Mouse (Mus musculus): ENCODE measurements around the gene Mpp1. TPM values are rescaled to one million over a fixed set of nuclear protein-coding genes. Genes with fewer than 3 reads are reported as not detected.
"Not testable (repeated sequence)": the region's sequence is repeated elsewhere in the genome, so short reads cannot be mapped to it uniquely, and the experiment has no call there.

Gene Mpp1
- 37.8 and 54.9 TPM in 2 replicates for polyA plus RNA-seq (2015; fragmentation: Nextera tagmentation; extraction: Ambion mirVana)

- Histone ChIP-seq H3K9ac (peak within 1 kb of the TSS; percentile 63), H3K4me3 (peak within 1 kb of the TSS; percentile 61), H3K36me3 (no peaks in the 10 kb centered on the region), H3K9me3 (replicated peaks) (no peaks in the 10 kb centered on the region), H3K4me2 (peak within 1 kb of the TSS; percentile 58), H3K27me3 (no peaks in the 10 kb centered on the region), H3K4me1 (replicated peaks) (no peaks in the 10 kb centered on the region), H3K27ac (peak within 1 kb of the TSS; percentile 45)
- WGBS, result 13% methylated on average over 36 of the region's 36 CpGs
- ATAC-seq (replicated peaks; ENCODE audit: insufficient number of reproducible peaks, insufficient read depth, low FRiP score, low read depth), result peak; percentile 96
These were observed at the start of gene Mpp1 for GRCm38 (mm10) chrX:75130467-75131160. Gene Mpp1 (minus strand): TSS chrX:75131016.

- Histone ChIP-seq H3K4me1 (replicated peaks) (no peaks in the 10 kb centered on the region), H3K9ac (no peak within 1 kb of the TSS), H3K27ac (no peak within 1 kb of the TSS), H3K9me3 (replicated peaks) (no peaks in the 10 kb centered on the region), H3K4me3 (no peak within 1 kb of the TSS), H3K27me3 (no peaks in the 10 kb centered on the region), H3K4me2 (no peak within 1 kb of the TSS), H3K36me3 (no peaks in the 10 kb centered on the region)
- WGBS, result 64% methylated on average over 1 of the region's 1 CpGs
- no peak for ATAC-seq (replicated peaks; ENCODE audit: insufficient number of reproducible peaks, insufficient read depth, low FRiP score, low read depth)
These were observed 32.9 kb upstream of the Mpp1 start, which contains the start of gene Smim9 for GRCm38 (mm10) chrX:75163670-75164069. Gene Smim9 (minus strand): TSS chrX:75163770.

DNA sequence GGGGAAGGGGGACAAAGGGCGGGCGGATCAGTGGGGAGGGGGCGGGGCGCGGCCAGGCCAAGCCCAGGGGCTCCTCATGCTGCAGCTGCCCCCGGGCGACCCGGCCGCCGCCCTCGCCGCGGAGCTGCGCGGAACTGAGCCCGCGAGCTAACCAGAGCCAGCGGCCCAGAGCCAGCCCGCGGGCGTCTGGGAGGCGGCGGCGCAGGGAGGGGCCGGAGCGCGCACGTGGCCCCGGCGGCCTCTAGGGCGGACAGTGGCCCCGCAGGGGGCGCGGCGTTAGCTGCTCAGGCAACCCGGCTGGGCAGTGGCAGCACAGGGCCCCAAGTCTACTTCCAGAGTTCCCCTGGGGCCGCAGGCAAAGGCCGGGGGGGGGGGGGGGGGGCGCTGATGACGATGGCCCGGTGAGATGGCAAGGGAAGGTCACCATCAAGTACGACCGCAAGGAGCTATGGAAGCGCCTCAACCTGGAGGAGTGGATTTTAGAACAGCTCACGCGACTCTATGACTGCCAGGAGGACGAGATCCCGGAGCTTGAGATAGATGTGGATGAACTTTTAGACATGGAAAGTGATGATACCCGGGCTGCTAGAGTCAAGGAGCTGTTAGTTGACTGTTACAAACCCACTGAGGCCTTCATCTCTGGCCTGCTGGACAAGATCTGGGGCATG lies 24.9 kb upstream of the Mpp1 start:
- 15% methylated on average over 31 of the region's 49 CpGs for WGBS
- Histone ChIP-seq H3K4me1 (replicated peaks) (no peaks in the 10 kb centered on the region), H3K4me3 (peak overlapping the region; percentile 51), H3K9ac (0 out of 2 replicates have a peak overlapping the region, but pooled peaks have one; percentile 38), H3K36me3 (no peaks in the 10 kb centered on the region), H3K4me2 (peak overlapping the region; percentile 71), H3K9me3 (replicated peaks) (no peaks in the 10 kb centered on the region), H3K27me3 (no peaks in the 10 kb centered on the region), H3K27ac (no peak overlapping the region)
- ATAC-seq (replicated peaks; ENCODE audit: insufficient number of reproducible peaks, insufficient read depth, low FRiP score, low read depth), result peak; percentile 70

DNA sequence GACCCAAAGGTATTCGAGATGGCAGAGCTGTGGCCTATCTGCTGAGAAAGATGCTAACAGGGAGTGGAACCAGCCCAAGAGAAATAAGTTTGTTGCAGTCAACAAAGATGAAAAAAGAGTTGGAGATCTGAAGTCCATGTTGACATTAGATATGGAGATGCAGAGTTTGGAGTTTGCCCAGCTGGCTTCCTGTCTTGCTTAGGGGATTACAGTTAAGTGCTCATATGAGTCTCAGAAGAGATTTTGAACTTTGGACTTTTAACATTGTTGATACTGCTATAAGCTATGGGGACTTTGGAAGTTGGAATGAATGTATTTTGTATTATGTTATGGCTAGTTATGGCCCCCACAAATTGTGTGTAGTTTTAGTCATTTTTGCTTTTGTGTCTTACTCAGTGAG lies 21.4 kb upstream of the Mpp1 start:
- Histone ChIP-seq H3K9ac (no peak overlapping the region), H3K36me3 (no peaks in the 10 kb centered on the region), H3K4me3 (no peak overlapping the region), H3K4me1 (replicated peaks) (no peaks in the 10 kb centered on the region), H3K4me2 (no peak overlapping the region), H3K27me3 (no peaks in the 10 kb centered on the region), H3K27ac (no peak overlapping the region), H3K9me3 (replicated peaks) (no peaks in the 10 kb centered on the region)
- 37% methylated on average over 1 of the region's 1 CpGs for WGBS
- ATAC-seq (replicated peaks; ENCODE audit: insufficient number of reproducible peaks, insufficient read depth, low FRiP score, low read depth), result no peak

- H3K36me3 ChIP-seq, result no peaks in the 10 kb centered on the region
- no peak overlapping the region for H3K4me3 ChIP-seq
- no peak overlapping the region for H3K4me2 ChIP-seq
- 73% methylated on average over 2 of the region's 2 CpGs for WGBS
- H3K27ac ChIP-seq, result no peak overlapping the region
- ATAC-seq (replicated peaks; ENCODE audit: insufficient number of reproducible peaks, insufficient read depth, low FRiP score, low read depth), result no peak
- H3K4me1 ChIP-seq (replicated peaks), result no peaks in the 10 kb centered on the region
- H3K9ac ChIP-seq, result no peak overlapping the region
- no peaks in the 10 kb centered on the region for H3K27me3 ChIP-seq
- no peaks in the 10 kb centered on the region for H3K9me3 ChIP-seq (replicated peaks)
These were observed 19.5 kb upstream of the Mpp1 start for GRCm38 (mm10) chrX:75150304-75150703.

GRCm38 (mm10) chrX:75148414-75148813 lies 17.6 kb upstream of the Mpp1 start:
- 69% methylated on average over 4 of the region's 4 CpGs for WGBS
- Histone ChIP-seq H3K4me3 (no peak overlapping the region), H3K9me3 (replicated peaks) (no peaks in the 10 kb centered on the region), H3K27me3 (no peaks in the 10 kb centered on the region), H3K27ac (no peak overlapping the region), H3K4me1 (replicated peaks) (no peaks in the 10 kb centered on the region), H3K4me2 (no peak overlapping the region), H3K36me3 (no peaks in the 10 kb centered on the region), H3K9ac (no peak overlapping the region)
- ATAC-seq (replicated peaks; ENCODE audit: insufficient number of reproducible peaks, insufficient read depth, low FRiP score, low read depth), result no peak

- not testable (repeated sequence) for H3K9ac ChIP-seq; H3K27ac ChIP-seq; H3K36me3 ChIP-seq; H3K9me3 ChIP-seq (replicated peaks); H3K27me3 ChIP-seq; H3K4me1 ChIP-seq (replicated peaks)
- H3K4me2 ChIP-seq, result peak overlapping the region; percentile 64
- WGBS, result 6% methylated on average over 25 of the region's 42 CpGs
- 0 out of 2 replicates have a peak, but pooled peaks have one; percentile 27 for ATAC-seq (replicated peaks; ENCODE audit: insufficient number of reproducible peaks, insufficient read depth, low FRiP score, low read depth)
- peak overlapping the region; percentile 40 for H3K4me3 ChIP-seq
These were observed 12.3 kb upstream of the Mpp1 start for GRCm38 (mm10) chrX:75143124-75143555.

GRCm38 (mm10) chrX:75138182-75138581 lies 7.4 kb upstream of the Mpp1 start:
- Histone ChIP-seq H3K27ac (no peak overlapping the region), H3K4me2 (no peak overlapping the region), H3K36me3 (no peaks in the 10 kb centered on the region), H3K9ac (no peak overlapping the region), H3K9me3 (replicated peaks) (no peaks in the 10 kb centered on the region), H3K27me3 (no peaks in the 10 kb centered on the region), H3K4me1 (replicated peaks) (no peaks in the 10 kb centered on the region), H3K4me3 (no peak overlapping the region)
- 74% methylated on average over 2 of the region's 2 CpGs for WGBS
- no peak for ATAC-seq (replicated peaks; ENCODE audit: insufficient number of reproducible peaks, insufficient read depth, low FRiP score, low read depth)

DNA sequence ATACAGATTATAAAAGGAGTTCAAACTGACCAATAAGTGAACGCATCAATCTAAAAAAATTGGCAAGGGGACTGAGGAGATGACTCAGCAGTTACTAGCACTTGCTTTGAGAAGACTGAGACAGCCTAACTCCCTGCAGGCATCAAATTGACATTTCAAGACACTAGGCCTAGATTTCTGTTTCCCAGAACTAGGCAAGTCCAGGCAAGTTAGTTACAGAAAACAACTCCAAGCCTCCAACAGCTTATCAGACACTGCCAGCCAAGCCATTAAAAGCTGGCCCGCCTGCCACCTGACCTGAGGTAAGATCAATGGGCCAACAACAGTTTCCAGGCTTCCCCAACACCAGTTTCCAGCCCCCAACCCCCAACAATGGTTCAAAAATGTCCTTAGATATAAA lies 6.9 kb upstream of the Mpp1 start:
- no peak for ATAC-seq (replicated peaks; ENCODE audit: insufficient number of reproducible peaks, insufficient read depth, low FRiP score, low read depth)
- 72% methylated on average over 2 of the region's 2 CpGs for WGBS
- no peak overlapping the region for H3K9ac ChIP-seq
- no peaks in the 10 kb centered on the region for H3K4me1 ChIP-seq (replicated peaks)
- no peak overlapping the region for H3K4me2 ChIP-seq
- no peaks in the 10 kb centered on the region for H3K36me3 ChIP-seq
- no peak overlapping the region for H3K4me3 ChIP-seq
- no peaks in the 10 kb centered on the region for H3K27me3 ChIP-seq
- no peak overlapping the region for H3K27ac ChIP-seq
- no peaks in the 10 kb centered on the region for H3K9me3 ChIP-seq (replicated peaks)

DNA sequence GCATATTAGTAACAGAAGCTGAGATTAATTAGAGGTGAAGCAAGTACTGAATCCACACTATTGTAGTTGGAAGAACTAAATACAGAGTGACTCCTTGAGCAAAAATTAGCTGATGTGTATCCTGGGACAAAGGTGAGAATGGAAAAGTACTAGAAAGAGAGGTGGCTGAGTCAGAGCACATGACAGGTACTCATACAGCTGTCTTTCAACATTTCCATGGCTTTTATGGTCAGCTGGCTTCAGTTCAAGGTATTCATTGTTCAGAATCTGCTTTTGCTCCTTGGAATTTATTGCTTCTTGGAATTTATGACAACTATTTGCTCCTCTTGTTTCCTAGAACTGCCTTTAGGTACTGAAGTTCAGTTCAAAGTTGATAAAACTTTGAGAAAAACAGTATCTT lies 6.1 kb upstream of the Mpp1 start:
- Histone ChIP-seq H3K4me2 (no peak overlapping the region), H3K27ac (no peak overlapping the region), H3K27me3 (no peaks in the 10 kb centered on the region), H3K9me3 (replicated peaks) (no peaks in the 10 kb centered on the region), H3K4me3 (no peak overlapping the region), H3K9ac (no peak overlapping the region), H3K4me1 (replicated peaks) (no peaks in the 10 kb centered on the region), H3K36me3 (no peaks in the 10 kb centered on the region)
- no peak for ATAC-seq (replicated peaks; ENCODE audit: insufficient number of reproducible peaks, insufficient read depth, low FRiP score, low read depth)

DNA sequence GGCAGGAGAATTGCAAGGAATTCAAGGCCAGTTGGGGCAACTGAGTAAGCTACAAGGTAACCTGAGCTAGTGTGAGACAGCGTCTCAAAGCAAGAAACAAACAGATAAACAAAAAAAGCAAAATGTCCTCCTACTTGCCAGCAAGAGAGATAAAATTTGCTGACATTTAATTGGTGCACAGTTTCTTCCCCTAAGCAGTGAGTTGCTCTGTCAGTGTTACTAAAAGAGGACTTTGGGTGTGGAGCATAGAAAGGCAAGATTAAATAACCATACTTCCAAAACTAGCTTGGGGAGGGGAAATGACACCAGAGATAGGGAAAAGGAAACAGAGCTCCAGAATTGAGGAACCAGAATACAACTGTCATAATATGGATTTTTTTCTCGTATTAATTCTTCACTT lies 1.3 kb downstream of the Mpp1 start:
- no peaks in the 10 kb centered on the region for H3K27me3 ChIP-seq
- H3K4me3 ChIP-seq, result no peak overlapping the region
- H3K4me1 ChIP-seq (replicated peaks), result no peaks in the 10 kb centered on the region
- H3K27ac ChIP-seq, result no peak overlapping the region
- H3K36me3 ChIP-seq, result no peaks in the 10 kb centered on the region
- no peaks in the 10 kb centered on the region for H3K9me3 ChIP-seq (replicated peaks)
- peak overlapping the region; percentile 21; the same call in 1 of the 2 replicates for H3K4me2 ChIP-seq
- WGBS, result 50% methylated on average over 2 of the region's 2 CpGs
- H3K9ac ChIP-seq, result no peak overlapping the region
- no peak for ATAC-seq (replicated peaks; ENCODE audit: insufficient number of reproducible peaks, insufficient read depth, low FRiP score, low read depth)

Data from heart, embryonic 15.5 days (tissue).